Mouse (Mus musculus) liver, adult 2 months (tissue): ENCODE measurements around the gene Iah1. TPM values are rescaled to one million over a fixed set of nuclear protein-coding genes. Genes with fewer than 3 reads are reported as not detected.

Experiments
- DNase-seq: peaks from one replicate; pipeline ENCODE4 v3.0.0-alpha.2; 2011; ENCODE audit warnings: low read depth, low spot score; ENCODE audit errors: extremely low read depth
- H3K27ac ChIP-seq: fragments of 200-500 bp; replicated peaks from 2 replicates; pipeline ENCODE4 v1.5.1; 2012; ENCODE audit warnings: low read depth, mild to moderate bottlenecking, control low read depth, inconsistent platforms, low read length; ENCODE audit not compliant: insufficient read depth
- H3K27me3 ChIP-seq: fragments of 200-500 bp; 2 replicates; pipeline ENCODE4 v1.6.1; 2012; ENCODE audit warnings: mild to moderate bottlenecking, moderate library complexity, low read length, inconsistent platforms; ENCODE audit not compliant: control insufficient read depth, insufficient read depth
- H3K36me3 ChIP-seq: fragments of 200-500 bp; 2 replicates; pipeline ENCODE4 v1.6.1; 2012; ENCODE audit warnings: low read length, inconsistent platforms; ENCODE audit not compliant: control insufficient read depth, insufficient read depth
- H3K4me1 ChIP-seq: fragments of 200-500 bp; 2 replicates; pipeline ENCODE4 v1.6.1; 2011; ENCODE audit warnings: low read length; ENCODE audit not compliant: control insufficient read depth, insufficient read depth
- H3K4me3 ChIP-seq: fragments of 200-500 bp; 2 replicates; pipeline ENCODE4 v1.5.1; 2011; ENCODE audit warnings: low read depth, mild to moderate bottlenecking, control low read depth, low read length, moderate library complexity; ENCODE audit not compliant: insufficient read depth
- H3K79me2 ChIP-seq: fragments of 200-500 bp; 2 replicates; pipeline ENCODE4 v1.6.1; 2012; ENCODE audit warnings: inconsistent platforms, mild to moderate bottlenecking, low read length, moderate library complexity; ENCODE audit not compliant: control insufficient read depth, insufficient read depth
- H3K9ac ChIP-seq: fragments of 200-500 bp; 2 replicates; pipeline ENCODE4 v1.6.1; 2012; ENCODE audit warnings: low read depth, mild to moderate bottlenecking, control low read depth, inconsistent platforms, low read length
- CTCF ChIP-seq: fragments of 200-500 bp; IDR thresholded peaks from 2 replicates; pipeline ENCODE4 v1.5.1; 2011; ENCODE audit warnings: low read depth, low read length, control low read depth
- POLR2A ChIP-seq: fragments of 200-500 bp; IDR thresholded peaks from 2 replicates; pipeline ENCODE4 v1.6.1; 2011; ENCODE audit warnings: low read length, control low read depth; ENCODE audit not compliant: insufficient read depth; ENCODE audit errors: extremely low read depth
- WGBS: fragments of 180-500 bp; shearing (Covaris S2); methylation state at CpG from one replicate; pipeline ENCODE4 v1.1.7; 2018; 5-methylcytosine and 5-hydroxymethylcytosine counted together
- polyA plus RNA-seq: library from polyadenylated mRNA; depleted of rRNA; stranded (reverse); fragments of >200 nt; gene quantifications from 2 replicates; pipeline ENCODE4 v1.2.3, GENCODE M21; 2012
- total RNA-seq: library from RNA; depleted of rRNA; stranded (reverse); fragments of >200 nt; gene quantifications from 2 replicates; pipeline ENCODE4 v1.2.3, GENCODE M21; 2014

Gene Iah1
- total and polyA plus RNA-seq, 2 experiments: 258 to 339 TPM

GRCm38 (mm10) chr12:21337171-21337570, 21.0 kb downstream of the Iah1 start:
- Histone ChIP-seq H3K27ac (no peak overlapping the region), H3K27me3 (no peaks in the 10 kb centered on the region), H3K4me3 (no peak overlapping the region), H3K4me1 (no peaks in the 10 kb centered on the region), H3K79me2 (no peaks in the 10 kb centered on the region), H3K36me3 (peaks cover 39% of the 10 kb centered on the region), H3K9ac (no peak overlapping the region)
- TF ChIP-seq CTCF (no peak), POLR2A (no peak)
- over 99% methylated on average over 5 of the region's 5 CpGs for WGBS
- no peak for DNase-seq

- no peak for TF ChIP-seq CTCF
- TF ChIP-seq POLR2A: no peak
- peaks cover 34% of the 10 kb centered on the region for H3K36me3 ChIP-seq
- no peak for DNase-seq
- H3K79me2 ChIP-seq: no peaks in the 10 kb centered on the region
- H3K4me3 ChIP-seq: no peak overlapping the region
- no peak overlapping the region for H3K27ac ChIP-seq
- over 99% methylated on average over 5 of the region's 5 CpGs for WGBS
- H3K27me3 ChIP-seq: no peaks in the 10 kb centered on the region
- no peaks in the 10 kb centered on the region for H3K4me1 ChIP-seq
- no peak overlapping the region for H3K9ac ChIP-seq
Observed at GRCm38 (mm10) chr12:21340674-21341073, 24.5 kb downstream of the Iah1 start.

- no peak overlapping the region for H3K27ac ChIP-seq
- WGBS: 89% methylated on average over 7 of the region's 7 CpGs
- H3K9ac ChIP-seq: no peak overlapping the region
- H3K4me3 ChIP-seq: no peak overlapping the region
- H3K4me1 ChIP-seq: no peaks in the 10 kb centered on the region
- no peaks in the 10 kb centered on the region for H3K27me3 ChIP-seq
- DNase-seq: no peak
- TF ChIP-seq CTCF (no peak), POLR2A (no peak)
- no peaks in the 10 kb centered on the region for H3K79me2 ChIP-seq
- peaks cover 42% of the 10 kb centered on the region for H3K36me3 ChIP-seq
Observed at GRCm38 (mm10) chr12:21346972-21347371, 30.8 kb downstream of the Iah1 start.

GRCm38 (mm10) chr12:21350113-21350876, 34.1 kb downstream of the Iah1 start:
- Histone ChIP-seq H3K79me2 (no peaks in the 10 kb centered on the region), H3K4me3 (no peak overlapping the region), H3K9ac (no peak overlapping the region), H3K27me3 (no peaks in the 10 kb centered on the region), H3K27ac (no peak overlapping the region), H3K4me1 (no peaks in the 10 kb centered on the region), H3K36me3 (peaks cover 47% of the 10 kb centered on the region)
- DNase-seq: no peak
- no peak for TF ChIP-seq CTCF
- no peak for TF ChIP-seq POLR2A
- WGBS: 96% methylated on average over 7 of the region's 7 CpGs

GRCm38 (mm10) chr12:21353681-21354080, 37.5 kb downstream of the Iah1 start:
- H3K36me3 ChIP-seq: peaks cover 37% of the 10 kb centered on the region
- TF ChIP-seq POLR2A (no peak), CTCF (no peak)
- H3K27ac ChIP-seq: no peak overlapping the region
- no peak overlapping the region for H3K9ac ChIP-seq
- H3K79me2 ChIP-seq: no peaks in the 10 kb centered on the region
- H3K27me3 ChIP-seq: no peaks in the 10 kb centered on the region
- H3K4me1 ChIP-seq: no peaks in the 10 kb centered on the region
- no peak overlapping the region for H3K4me3 ChIP-seq
- no peak for DNase-seq
- 98% methylated on average over 8 of the region's 8 CpGs for WGBS

- H3K27me3 ChIP-seq: no peaks in the 10 kb centered on the region
- no peak for TF ChIP-seq CTCF
- no peak for TF ChIP-seq POLR2A
- H3K79me2 ChIP-seq: peaks cover 2% of the 10 kb centered on the region; the same call in 1 of the 2 replicates
- no peak overlapping the region for H3K27ac ChIP-seq
- H3K4me1 ChIP-seq: no peaks in the 10 kb centered on the region; the same call in 1 of the 2 replicates
- 69% methylated on average over 2 of the region's 2 CpGs for WGBS
- peaks cover 7% of the 10 kb centered on the region; the same call in 1 of the 2 replicates for H3K36me3 ChIP-seq
- DNase-seq: no peak
- H3K9ac ChIP-seq: no peak overlapping the region
- no peak overlapping the region for H3K4me3 ChIP-seq
Observed at GRCm38 (mm10) chr12:21362686-21363085, 46.5 kb downstream of the Iah1 start.
